Mouse (Mus musculus): ENCODE measurements around the gene Ttc38. TPM values are rescaled to one million over a fixed set of nuclear protein-coding genes. Genes with fewer than 3 reads are reported as not detected.

Gene Ttc38
- 8.0 TPM for polyA plus RNA-seq (2014; fragmentation: Illumina TruSeq; extraction: RNeasy Lipid Tissue Mini Kit (QIAGEN cat#74804); ENCODE audit: low read depth, low replicate concordance)

DNA sequence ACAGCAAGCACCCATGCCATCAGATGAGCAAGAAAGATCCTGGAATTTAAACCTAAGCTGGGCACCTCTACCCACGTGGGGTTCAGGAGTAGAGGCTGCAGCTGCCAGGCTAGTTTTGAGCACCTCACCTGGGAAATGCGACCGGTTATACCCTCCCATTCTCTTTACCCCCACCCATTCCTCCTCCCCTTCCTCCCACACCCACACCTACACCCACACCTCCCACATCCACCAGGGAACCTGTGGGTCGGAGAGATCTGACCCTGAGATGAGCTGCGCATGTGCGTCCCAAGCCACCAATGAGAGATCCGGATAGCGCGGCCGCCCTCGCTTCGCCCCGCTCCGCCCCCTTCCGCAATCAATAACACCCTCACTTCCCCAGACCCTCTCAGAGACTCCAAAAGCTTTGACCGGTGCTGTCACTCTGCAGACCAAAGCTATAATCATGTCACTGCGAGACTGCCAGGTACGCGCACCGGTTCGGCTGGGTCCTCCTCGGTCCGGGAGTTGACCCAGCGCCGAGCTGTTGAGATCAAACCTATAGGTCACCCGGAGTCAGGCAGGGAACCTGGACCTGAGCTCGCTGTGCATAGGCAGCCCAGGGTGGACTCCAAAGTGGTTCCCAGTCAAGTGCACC lies at the start of gene Ttc38:
Gene Ttc38, plus strand, starts transcription at position 353 of the 637 bp plus-strand sequence.

DNA sequence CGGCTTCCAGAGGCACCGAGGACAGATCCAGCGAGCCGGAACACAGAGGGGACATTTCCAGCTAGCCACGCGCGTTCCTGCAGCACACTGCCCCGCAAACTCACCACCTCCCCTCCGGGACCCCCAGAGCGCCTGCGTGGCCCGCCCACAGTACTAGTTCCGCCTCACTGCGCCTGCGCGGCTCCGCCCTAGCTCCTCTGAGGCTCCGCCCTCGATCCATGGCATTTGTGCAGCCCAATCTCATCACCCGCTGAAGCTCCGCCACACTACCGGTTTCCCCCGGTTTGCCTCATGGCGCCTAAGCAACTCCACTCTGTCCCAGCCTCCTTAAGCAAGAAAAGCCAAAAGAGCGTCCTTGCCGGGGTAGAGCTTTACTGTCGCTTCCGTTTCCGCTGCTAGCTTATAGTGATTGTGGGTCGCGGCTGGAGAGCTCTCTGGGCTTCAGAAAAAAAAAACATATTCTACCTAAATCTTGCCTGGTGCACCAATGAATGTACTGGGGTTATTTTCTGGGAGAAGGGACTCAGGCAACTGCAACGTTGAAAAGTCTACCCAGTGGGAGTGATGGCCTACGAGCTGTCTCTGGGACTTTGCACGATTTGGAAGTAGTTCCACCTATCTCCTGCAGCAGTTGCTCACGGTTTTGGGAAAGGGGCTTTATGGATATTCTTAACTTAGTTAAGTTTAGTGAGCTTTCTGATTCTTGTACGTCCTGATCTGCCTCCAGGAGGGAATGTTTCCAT lies 20.4 kb upstream of the Ttc38 start, which contains the start of gene Cdpf1:
Gene Cdpf1, minus strand, starts transcription at position 163 of the 743 bp plus-strand sequence.

DNA sequence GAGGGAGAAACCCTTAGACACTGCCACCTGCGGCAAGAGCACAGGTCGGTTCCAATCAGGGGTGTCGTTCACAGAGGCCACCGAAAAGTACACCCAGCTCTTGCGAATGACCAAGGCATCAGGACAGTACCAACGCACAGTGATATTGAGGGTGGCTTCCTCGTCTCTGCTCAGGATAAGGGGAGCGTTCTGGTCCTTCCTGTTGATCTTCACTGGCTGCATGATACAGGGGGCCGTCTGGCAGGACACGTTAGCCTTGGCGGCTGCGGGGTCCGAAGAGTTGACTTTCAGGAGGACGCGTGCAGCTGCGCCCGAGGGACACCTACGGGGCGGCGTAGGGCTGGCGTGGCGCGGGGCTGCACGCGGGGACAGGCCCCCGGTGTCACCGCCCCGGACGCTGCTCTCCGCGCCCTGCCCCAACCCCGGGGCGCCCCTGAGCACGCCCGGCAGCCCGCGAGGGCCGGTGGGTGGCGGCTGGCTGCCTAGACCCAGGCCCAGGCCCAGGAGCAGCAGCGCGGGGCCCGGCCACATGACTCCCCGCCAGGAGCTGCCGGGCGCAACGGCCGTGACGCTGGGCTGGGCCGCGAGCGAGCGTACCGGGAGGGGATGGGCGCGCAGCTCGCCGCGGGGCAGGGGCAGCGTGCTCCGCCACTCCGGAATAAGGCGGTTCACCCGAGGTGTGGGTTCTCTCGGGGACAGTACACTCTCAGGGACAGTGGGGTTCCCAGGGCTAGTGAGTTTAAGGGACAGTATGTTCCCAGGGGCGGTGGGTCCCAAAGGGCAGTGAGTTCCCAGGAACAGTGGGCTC lies 10.7 kb upstream of the Ttc38 start, which contains the start of gene Pkdrej:
Gene Pkdrej, minus strand, starts transcription at position 532 of the 808 bp plus-strand sequence.

DNA sequence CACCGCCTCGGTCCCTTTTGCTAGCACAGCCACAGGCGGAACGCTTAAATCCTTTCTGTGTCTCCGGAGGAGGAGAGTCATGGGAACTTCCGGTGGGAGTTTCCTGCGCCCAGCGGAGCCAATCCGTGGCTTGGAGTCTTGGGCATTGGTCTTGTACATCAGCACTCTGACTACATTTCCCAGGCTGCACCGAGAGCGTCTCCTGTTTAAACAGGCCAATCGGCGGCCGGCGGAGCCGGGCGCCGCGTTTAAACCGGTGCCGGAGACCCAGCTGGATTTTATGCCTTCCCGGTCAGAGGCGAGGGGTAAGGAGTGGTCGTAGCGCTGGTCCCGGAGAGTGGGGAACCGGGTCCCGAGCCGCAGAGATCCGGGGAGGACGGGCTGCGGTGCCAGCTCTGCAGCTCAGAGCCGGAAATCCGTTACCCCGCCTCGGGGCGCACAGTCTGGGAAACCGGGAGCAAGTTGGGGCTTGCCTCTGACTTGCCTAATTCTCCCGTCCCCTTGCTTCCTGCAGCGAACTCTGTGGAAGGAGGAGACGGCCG lies 27.5 kb downstream of the Ttc38 start, which contains the start of gene Gtse1:
Gene Gtse1, plus strand, starts transcription at position 256 of the 542 bp plus-strand sequence.

DNA sequence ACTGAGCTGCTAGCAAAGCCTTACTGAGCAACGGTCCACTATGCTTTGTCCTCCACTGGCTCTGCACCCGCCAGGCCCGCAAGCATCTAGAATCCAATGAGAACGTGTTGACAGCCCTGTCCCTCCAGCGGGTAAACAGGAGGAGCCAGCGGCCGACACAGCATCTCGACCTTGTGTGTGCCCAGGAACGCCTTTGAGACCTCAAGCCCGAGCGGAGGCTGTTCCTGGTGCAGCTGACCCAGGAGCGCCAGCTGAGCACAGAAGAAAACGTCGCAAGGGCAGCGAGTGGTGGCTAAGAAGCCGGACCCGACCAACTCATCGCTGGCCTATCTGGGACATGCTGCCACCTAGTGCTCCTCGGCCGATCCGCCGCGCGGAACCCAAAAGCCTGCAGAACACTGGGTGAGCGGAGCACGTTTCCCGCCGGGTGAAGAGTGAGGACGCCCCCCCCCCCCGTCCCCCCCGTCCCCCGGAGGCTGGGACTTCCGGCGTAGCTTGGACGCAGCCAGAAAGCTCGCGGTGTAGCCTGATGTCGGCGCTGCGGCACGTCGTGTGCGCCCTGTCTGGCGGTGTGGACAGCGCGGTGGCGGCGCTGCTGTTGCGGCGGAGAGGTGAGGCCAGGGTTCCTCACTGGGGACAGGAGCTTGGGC lies 46.9 kb downstream of the Ttc38 start, which contains the start of gene Trmu:
Gene Trmu, plus strand, starts transcription at position 465 of the 650 bp plus-strand sequence.

Other genes starting within 250 kb of the Ttc38 start
- gene Wnt7b, start 249.8 kb upstream of the Ttc38 start, polyA plus RNA-seq (2014; fragmentation: Illumina TruSeq; extraction: RNeasy Lipid Tissue Mini Kit (QIAGEN cat#74804); ENCODE audit: low read depth, low replicate concordance), result not detected
- 5.3 TPM for gene Ppara, start 97.3 kb upstream of the Ttc38 start, polyA plus RNA-seq (2014; fragmentation: Illumina TruSeq; extraction: RNeasy Lipid Tissue Mini Kit (QIAGEN cat#74804); ENCODE audit: low read depth, low replicate concordance)
- 1.3 TPM for gene Cdpf1, start 20.6 kb upstream of the Ttc38 start, polyA plus RNA-seq (2014; fragmentation: Illumina TruSeq; extraction: RNeasy Lipid Tissue Mini Kit (QIAGEN cat#74804); ENCODE audit: low read depth, low replicate concordance)
- 0.12 TPM for gene Pkdrej, start 10.6 kb upstream of the Ttc38 start, polyA plus RNA-seq (2014; fragmentation: Illumina TruSeq; extraction: RNeasy Lipid Tissue Mini Kit (QIAGEN cat#74804); ENCODE audit: low read depth, low replicate concordance)
- gene Gtse1, start 27.4 kb downstream of the Ttc38 start, polyA plus RNA-seq (2014; fragmentation: Illumina TruSeq; extraction: RNeasy Lipid Tissue Mini Kit (QIAGEN cat#74804); ENCODE audit: low read depth, low replicate concordance), result not detected
- 11.7 TPM for gene Trmu, start 47.0 kb downstream of the Ttc38 start, polyA plus RNA-seq (2014; fragmentation: Illumina TruSeq; extraction: RNeasy Lipid Tissue Mini Kit (QIAGEN cat#74804); ENCODE audit: low read depth, low replicate concordance)
- not detected for gene Celsr1, start 201.5 kb downstream of the Ttc38 start, polyA plus RNA-seq (2014; fragmentation: Illumina TruSeq; extraction: RNeasy Lipid Tissue Mini Kit (QIAGEN cat#74804); ENCODE audit: low read depth, low replicate concordance)
- 2.0 TPM for gene Gramd4, start 225.4 kb downstream of the Ttc38 start, polyA plus RNA-seq (2014; fragmentation: Illumina TruSeq; extraction: RNeasy Lipid Tissue Mini Kit (QIAGEN cat#74804); ENCODE audit: low read depth, low replicate concordance)